Mouse (Mus musculus): Measurements from ENCODE around the gene Tsg101. TPM values are rescaled to one million over a fixed set of nuclear protein-coding genes. Genes with fewer than 3 reads are reported as not detected.
A peak's percentile ranks its signal among the peaks of the same experiment; 100 is the strongest.

The Tsg101 gene
- polyA plus RNA-seq, 1 experiment from 2014 or later = 145 TPM

DNA sequence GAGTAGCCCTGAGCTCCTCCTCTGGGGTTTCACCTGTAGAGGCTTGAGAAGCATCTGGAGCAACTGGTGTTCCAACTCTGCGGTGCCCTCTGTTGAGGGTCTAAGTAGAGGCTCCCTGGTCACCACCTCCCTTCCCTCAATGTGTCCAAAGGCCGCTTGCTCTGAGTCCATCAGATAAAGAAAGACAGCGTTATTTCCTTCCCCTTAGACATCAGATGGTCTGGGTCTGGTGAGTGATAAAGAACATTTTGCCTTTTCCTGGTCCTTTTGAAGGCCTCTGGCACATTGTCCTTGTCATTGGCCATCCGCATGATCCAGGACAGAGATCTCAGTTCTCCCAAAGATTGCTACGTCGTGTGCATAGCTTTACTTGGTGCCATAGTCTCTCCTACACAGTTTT lies 42.5 kb downstream of the Tsg101 start:
- no peak for DNase-seq (ENCODE audit: low spot score)

DNA sequence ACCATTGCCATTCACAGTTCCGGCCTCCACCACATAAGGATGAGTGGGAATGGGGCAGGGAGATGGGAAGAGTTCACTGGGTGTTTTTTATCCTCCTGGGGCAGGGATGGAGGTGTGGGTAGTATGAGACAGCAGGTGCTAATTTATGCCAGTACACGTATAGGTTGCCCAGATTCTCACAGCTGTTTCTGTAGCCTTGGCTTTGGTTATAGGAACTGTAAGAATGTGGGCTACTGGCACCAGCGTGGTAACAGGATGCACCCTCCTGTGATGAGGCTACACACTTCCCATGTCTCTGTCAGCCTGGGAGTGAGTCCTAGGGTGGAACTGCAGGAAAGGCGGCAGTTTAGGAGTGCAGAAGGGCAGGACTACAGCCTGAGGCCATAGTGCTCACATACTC lies 42.9 kb downstream of the Tsg101 start:
- no peak for DNase-seq (ENCODE audit: low spot score)

DNA sequence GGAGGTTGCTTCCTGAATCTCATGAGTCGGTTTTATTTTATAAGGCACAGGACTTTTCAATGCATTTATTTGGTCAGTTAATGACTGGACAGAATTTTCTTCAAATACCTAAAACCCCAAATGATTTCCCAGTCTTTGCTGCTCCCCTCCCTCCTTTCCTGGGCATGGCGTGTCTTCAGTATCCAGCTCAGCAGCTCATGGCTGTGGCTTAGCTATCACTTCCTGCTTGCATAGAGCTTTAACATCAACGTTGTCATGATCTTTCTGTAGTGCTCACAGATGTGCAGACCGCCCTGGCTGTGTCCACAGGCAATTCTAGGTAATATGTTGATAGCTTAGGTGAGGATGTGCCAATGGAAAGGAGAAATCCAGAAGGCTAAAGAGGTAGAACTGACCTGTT lies 47.8 kb downstream of the Tsg101 start:
- DNase-seq (ENCODE audit: low spot score) = peak; percentile 13

DNA sequence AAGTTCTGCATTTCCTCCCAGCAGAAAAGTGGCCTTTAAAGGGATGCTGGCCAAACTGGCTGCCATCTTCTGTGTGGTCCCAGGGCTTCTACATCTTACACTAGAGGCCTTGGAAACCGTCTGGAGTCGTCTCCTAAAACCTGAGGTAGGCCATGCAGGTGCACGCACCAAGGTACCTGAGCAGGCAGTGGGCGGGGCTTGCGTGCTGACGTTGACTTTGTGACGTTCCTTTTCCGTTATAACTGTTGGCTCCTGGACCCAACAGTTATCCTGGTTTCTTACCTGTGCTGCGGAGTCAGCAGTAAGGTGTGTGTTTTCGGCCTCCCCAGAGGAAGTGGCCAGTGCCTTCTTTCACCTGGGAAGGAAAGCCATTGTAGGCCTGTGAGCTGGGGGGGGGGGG lies 58.8 kb downstream of the Tsg101 start, which contains the start of gene Ldhc:
Gene Ldhc, plus strand, starts transcription at position 208 of the 400 bp plus-strand sequence.
- DNase-seq (ENCODE audit: low spot score) = no peak

DNA sequence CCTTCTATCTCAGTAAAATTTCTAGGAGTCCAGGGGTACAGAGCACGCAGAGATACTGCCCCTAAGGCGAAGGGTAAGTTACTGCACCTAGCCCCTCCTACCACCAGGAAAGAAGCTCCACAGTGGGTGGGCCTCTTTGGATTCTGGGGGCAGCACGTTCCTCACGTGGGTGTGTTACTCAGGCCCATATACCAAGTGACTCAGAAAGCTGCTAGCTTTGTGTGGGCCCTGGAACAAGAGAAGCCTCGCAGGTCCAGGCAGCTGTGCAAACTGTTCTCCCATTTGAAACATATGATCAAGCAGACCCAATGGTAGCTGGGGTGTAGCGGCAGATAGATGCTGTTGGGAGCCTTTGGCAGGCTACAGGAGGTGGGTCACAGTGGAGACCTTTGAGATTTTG lies 60.7 kb downstream of the Tsg101 start:
- no peak for DNase-seq (ENCODE audit: low spot score)

DNA sequence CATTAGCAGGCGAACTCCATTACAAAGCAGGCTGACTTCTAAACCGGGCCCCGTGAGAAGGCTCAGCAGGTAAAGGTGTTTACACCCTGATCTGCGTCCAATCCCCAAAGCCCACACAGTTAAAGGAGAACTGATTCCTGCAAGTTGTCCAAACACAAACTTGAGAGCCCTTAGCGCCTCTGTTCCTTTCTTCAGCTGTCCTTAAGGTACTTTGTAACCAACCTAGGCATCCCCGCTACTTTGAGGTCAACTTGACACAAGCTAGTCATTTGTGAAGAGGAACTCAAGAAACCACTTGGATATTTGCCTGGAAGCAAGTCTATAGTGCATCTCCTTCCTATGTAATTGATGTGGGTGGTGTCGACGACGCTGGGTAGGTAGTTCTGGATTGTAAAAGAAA lies 62.3 kb downstream of the Tsg101 start:
- DNase-seq (ENCODE audit: low spot score) = no peak

DNA sequence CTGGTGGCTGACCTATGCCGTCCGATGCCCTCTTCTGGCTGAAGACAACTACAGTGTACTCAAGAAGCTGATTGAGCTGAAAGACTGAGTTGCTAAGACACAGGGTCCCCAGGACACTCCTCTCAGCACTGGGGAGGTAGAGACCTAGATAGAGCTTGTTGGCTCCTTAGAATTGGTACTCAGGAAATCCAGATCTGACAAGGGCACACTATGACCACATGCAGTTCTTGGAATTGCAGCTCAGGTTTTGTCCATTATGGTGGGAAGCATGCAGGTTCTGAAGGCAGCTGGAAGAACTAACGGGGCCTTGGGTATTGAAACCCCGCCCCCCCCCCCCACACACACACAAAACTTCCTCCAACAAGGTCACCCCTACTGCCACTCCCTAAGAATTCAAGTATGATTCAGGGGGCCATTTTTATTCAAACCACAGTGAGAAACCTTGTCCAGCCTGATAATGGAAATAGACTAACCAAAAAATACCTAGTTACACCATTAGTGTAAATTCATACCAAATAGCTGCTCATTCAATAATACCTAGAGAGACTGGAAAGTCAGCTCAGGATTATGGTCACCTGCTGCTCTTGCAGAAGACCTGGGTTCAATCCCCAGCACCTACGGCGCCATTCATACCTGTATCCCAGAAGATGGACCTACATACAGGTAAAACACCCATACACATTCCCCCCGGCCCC lies 63.8 kb downstream of the Tsg101 start:
- no peak for DNase-seq (ENCODE audit: low spot score)

DNA sequence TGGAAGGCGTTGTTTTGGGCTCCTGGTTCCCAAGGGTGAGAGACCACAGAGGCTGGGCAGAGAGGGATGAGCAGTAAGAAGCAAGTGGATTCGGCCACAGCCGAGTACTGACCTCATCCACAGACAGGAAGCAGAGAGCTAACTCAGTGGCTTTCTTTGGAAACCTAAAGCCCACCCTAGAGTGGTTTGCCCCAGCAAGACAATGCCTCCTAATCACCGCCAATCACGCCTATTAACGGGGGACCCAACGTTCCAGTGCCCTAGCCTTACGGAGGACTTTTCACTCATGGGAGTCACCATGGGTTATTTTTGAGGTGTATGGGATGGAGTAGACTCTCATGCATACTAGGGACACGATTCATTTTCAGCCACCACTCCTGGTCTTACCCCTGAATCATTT lies 66.4 kb downstream of the Tsg101 start:
- no peak for DNase-seq (ENCODE audit: low spot score)

DNA sequence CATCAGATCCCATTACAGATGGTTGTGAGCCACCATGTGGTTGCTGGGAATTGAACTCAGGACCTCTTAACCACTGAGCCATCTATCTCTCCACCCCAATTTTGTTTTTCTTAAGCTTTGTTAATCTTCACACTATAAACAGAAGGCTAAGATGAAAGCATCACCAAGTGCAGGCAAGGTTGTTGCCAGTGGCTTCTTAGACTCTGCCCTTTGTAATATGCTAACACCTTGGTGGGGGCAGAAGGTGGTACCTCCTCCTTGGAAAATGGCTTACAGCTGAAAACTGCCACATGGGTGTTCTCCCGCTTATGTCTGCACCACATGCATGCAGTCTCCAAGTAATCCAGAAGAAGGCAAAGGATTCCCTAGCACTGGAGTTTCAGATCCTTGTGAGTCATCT lies 67.1 kb downstream of the Tsg101 start:
- no peak for DNase-seq (ENCODE audit: low spot score)

DNA sequence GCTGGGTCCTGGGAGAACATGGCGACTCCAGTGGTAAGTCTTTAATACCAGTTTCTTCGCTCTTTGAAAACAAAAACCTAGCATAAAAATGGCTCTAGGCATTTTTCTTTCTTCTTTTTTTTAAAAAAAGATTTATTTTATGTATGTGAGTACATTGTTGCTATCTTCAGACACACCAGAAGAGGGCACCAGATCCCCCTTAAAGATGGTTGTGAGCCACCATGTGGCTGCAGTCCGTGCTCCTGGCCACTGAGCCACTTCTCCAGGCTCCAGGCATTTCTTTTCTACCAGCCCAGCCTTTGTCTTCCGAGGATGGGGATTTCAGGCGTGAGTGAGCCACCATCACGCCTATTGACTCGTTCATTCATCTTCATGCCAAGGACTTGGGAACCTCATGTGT lies 68.7 kb downstream of the Tsg101 start:
- DNase-seq (ENCODE audit: low spot score) = no peak

DNA sequence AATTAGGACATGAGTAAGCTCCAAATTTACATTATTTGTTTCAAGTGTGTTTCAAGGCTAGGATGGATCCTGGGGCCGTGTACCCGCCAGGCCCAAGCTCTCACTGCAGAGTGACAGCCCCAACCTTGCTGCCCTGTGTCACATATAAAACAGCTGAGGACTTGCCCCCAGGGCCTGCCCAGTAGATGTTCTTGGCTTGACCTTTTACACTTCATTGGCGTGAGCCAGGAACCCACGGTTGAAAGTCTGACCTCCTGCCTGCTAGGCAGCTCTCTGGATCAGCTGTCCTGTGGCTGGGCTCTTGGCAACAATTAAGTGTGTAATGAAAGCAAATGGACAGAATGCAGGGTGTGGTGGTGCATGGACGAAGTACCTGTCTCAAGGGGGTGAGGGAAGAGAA lies 70.5 kb downstream of the Tsg101 start:
- DNase-seq (ENCODE audit: low spot score) = no peak

DNA sequence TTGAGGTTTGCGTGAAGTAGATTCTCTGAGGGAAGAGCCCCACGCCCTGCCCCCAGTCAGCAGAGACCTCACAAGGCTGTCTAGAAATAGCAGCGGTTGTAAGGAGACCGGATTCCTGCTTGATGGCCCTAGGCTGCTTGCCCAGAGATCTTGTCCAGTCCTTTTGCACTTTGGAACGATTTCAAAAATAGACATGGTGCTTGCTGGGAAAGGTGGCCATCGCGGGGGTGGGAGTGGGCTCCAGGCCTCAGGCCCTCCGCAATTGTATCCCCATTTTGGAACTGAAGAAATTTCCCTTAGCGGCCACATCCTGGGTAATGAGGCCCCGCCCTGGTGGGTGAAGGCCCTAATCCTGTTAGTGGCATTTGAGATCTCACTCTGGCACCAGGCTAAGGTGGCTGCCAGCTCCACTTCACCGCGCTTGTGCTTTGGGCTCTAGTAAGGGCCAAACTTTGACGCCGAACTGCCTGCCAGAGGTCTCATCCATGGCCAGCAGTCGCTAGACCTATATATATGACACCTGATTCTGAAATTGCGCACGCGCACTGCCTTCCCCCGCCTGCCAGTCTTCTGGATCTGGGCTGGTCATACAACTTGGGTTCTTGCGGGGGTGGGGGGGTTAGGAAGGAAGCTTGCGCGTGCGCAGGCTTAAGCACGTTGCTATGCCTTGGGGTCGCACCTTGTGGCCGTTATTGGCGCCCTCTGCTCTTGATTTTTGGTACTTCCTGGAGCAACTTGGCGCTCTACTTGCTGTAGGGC lies 73.1 kb downstream of the Tsg101 start:
- peak; percentile 90 for DNase-seq (ENCODE audit: low spot score)

DNA sequence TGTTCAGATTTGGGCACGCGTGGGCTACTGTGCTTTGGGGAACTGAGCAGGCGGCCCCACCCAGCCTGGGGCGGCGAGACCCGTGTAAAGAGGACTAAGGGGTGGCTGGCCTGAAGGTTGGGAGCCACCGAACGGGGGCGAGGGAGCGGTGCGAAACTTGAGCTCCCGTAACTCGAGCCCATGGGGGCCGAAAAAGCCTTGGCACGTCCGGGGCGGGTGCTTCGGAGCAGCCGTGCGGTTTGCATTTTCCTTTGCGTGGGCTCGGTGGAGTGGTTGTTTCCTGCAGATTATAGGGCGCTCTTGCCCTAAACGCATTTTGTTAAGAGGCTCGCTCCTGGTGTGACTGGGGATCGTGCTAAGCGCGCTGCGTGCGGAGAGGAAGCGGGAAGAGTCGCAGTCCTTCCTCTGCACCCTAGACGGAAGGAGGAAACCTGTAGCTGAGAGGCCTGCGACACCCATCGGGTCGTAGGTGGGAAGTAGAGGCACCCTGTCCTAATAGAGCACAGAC lies 73.7 kb downstream of the Tsg101 start:
- peak; percentile 67 for DNase-seq (ENCODE audit: low spot score)

DNA sequence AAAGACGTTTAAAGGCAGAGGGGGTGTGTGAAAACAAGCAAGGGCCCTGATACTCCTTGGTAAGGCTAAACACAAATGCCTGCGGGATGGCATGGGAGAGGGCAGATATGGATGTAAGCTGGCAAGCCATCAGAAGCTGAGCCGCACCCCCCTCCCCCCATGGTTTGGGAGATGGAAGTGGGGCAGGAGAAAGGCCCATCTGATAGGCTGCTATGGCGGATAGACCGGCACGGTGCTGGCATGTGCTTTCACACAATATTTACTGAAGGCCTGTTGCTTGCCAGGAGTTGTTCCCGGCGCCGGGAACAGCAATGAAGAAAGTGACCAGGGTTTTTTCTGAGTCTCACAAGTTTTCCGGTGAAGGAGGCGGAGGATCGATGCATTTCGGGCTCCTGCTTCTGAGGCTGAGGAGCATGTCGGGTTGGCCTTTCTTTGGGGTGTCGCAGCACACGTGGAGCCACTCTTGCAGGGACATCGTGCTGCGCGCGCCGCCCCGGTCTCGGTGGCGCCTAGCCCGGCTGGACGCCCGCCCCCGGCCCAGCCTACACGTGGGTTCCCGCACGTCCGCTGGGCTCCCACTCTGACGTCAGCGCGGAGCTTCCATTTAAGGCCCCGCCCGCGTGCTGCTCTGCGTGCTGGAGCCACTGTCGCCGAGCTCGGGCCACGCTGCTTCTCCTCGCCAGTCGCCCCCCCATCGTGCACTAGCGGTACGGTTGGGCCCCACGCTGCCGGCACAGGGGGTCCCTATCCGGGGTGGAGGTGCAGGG lies 74.4 kb downstream of the Tsg101 start:
- peak; percentile 86 for DNase-seq (ENCODE audit: low spot score)

DNA sequence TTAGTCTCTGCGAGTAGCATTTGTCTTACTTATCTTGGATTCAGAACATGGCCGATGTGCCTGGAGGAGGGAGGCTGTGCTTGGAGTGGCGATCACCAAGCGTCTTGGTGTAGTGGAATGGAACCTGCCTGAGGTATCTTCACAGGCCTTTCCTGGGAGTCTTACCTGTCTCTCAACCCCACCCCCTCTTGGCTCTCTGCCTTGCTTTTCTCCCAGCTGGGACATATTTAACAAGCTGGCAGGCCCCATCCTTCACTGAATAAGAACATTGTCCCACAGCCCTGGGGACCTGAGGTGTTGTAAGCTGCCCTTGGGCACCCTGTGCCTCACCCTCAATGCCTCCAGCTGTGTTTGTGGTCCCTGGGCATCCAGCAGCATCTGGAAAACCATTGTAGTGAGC lies 76.2 kb downstream of the Tsg101 start:
- DNase-seq (ENCODE audit: low spot score) = no peak

DNA sequence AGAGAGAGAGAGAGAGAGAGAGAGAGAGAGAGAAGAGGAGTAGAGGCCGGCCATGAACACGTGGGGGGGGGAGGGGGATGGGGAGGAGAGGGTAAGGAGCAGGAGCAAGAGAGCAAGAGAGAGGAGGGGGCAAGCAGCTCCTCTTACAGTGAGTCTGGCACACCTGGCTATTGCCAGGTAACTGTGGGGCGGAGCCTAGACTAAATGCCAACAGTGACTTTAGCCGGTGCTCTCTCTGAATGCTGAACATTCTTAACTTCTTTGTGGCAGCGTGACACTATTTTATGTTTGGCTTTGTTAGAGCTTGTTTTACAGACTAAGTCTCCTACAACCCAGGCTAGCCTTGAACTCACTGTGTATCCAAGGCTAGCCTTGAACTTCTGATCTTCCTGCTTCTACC lies 77.5 kb downstream of the Tsg101 start:
- no peak for DNase-seq (ENCODE audit: low spot score)

DNA sequence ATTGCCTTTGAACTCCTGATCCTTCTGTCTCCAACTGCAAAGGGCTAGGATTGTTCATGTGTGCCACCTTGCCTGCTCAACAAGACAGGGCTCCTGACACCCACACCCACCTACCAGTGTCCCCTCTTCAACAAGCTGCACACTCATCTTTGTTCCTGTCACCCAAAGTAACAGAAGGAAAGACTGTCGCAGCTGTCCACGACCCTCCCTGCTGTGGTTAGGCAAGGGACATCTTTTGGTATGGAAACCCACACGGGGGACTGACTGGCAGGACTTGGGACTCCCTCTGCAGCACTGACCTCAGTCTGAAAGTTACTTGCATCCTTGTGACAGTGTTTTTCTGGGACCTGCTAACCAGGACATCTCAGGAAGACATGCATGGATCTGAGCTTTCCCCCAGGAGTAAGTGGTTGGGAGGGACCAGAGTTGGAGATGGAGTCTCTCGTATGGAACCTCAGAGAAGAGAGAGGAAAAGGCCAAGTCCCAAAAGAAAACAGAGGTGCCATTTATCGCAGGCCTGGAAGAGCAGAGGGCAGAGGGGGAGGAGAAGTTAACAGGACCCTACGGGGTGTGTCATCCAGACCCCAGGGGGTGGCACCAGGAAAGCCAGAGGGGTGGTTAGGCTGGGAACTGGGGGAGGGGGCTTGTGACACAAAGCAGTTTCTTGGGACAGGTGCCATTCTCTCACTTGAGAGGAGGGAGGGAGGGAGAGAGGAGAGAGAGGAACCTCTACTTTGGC lies 78.8 kb downstream of the Tsg101 start, which contains the start of gene Ldha:
Gene Ldha, plus strand, starts transcription at position 689 of the 739 bp plus-strand sequence.
- no peak for DNase-seq (ENCODE audit: low spot score)

DNA sequence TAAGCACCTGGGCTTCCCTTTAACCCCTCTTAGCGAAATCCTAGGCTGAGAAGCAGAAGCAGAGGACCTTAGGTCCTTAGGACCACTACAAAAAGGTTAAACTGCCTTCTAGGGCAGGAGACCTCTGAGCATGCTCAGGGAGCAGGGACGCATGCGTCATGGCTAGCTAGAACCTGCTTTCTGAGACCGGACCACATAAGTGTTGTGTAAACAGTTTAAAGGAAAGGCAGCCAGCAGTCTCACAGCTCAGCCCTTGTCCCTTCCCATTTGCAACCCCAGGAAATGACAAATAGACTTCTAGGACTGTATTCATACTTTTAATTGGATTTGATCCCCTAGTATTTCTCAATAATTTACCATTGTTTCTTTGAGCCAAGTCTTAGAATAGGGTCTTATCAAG lies 79.4 kb downstream of the Tsg101 start:
- DNase-seq (ENCODE audit: low spot score) = no peak

DNA sequence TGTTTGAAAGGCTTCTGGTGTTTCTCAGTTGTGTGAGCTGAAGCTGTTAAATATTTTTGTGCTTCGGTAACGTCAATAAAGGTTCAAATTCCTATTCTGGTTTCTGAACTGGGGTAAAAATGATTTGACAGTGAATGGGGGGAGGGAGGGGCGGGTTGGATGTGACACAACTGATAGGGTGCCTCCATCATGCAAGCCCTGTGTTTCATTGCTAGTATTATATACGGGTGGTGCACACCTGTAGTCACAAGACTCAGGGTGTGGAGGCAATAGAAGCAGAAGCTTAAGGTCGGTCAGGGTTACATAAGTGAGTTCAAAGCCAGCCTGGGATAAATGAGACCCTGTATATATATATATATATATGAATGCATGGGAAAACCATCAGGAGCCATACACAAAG lies 79.9 kb downstream of the Tsg101 start:
- DNase-seq (ENCODE audit: low spot score) = no peak

DNA sequence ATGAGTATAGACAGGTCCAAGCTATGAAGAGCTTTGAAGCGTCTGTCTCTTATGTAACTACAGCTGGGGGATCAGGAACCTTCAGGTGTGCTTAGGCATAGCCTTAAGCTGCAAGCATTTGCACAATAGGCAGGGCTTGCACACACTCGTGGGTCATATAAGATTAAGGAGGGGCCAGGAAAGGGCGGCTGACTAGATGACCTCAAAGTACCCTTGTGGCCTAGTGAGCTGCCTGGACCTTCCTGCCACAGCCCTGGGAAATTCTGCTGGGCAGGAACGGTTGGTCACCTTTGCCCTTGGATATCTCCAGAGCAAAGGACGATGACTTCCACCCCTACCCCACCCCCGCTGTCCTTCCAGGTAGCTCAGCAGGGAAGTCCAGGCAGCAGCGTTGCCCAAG lies 80.3 kb downstream of the Tsg101 start:
- DNase-seq (ENCODE audit: low spot score) = no peak
